Mouse (Mus musculus): ENCODE results near the gene Nlrp10. TPM values are rescaled to one million over a fixed set of nuclear protein-coding genes. Genes with fewer than 3 reads are reported as not detected.

Gene Nlrp10
- polyA plus RNA-seq, 1 experiment = 0.04 TPM

DNA sequence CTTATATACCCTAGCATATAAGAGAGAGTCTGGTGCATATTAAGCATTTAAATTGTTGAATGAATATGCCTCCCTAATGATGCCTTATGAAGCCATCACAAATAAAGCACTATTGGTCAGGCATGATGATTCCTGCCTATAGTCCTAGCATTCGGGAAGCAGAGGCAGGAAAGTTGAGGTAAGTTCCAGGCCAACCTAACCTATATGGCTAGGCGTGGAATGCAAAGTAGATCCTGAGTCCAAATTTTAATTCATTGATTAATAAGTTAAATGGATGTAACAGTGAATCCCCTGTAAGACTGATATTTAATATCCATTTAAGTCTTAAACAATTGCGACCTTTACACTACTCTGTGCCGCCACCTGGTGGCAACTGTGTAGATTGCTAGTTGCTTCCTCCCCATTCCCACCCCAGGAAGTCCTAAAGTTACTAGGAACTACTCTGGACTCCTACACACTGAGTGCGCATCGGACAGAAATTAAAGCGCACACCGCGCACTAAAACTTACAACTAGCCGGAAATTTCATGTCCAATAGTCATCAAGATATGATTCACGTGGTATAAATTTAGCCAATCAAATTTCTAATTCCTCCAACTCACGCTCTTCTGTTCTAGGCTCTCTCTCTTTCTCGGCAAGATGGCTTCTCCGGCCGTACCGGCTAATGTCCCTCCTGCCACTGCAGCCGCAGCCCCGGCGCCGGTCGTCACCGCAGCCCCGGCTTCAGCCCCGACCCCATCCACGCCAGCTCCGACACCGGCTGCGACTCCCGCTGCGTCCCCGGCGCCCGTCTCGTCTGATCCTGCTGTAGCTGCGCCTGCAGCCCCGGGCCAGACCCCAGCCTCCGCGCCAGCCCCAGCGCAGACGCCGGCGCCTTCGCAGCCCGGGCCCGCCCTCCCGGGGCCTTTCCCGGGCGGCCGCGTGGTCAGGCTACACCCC is 4.1 kb upstream of the Nlrp10 start, which contains the start of gene Eif3f:
Gene Eif3f (plus strand): TSS at position 624 of the 938 bp plus-strand sequence.
- TF ChIP-seq GATA1 (IDR thresholded peaks at IDR 0.05; ENCODE audit: low read length) = no peak

GRCm38 (mm10) chr7:108928280-108929188 is 1.4 kb downstream of the Nlrp10 start:
- TF ChIP-seq GATA1 (IDR thresholded peaks at IDR 0.05; ENCODE audit: low read length) = no peak

GRCm38 (mm10) chr7:108927043-108927442 is 2.9 kb downstream of the Nlrp10 start:
- no peak for TF ChIP-seq GATA1 (IDR thresholded peaks at IDR 0.05; ENCODE audit: low read length)

- no peak for TF ChIP-seq GATA1 (IDR thresholded peaks at IDR 0.05; ENCODE audit: low read length)
Measured at GRCm38 (mm10) chr7:108903969-108904368, 26.0 kb downstream of the Nlrp10 start.

DNA sequence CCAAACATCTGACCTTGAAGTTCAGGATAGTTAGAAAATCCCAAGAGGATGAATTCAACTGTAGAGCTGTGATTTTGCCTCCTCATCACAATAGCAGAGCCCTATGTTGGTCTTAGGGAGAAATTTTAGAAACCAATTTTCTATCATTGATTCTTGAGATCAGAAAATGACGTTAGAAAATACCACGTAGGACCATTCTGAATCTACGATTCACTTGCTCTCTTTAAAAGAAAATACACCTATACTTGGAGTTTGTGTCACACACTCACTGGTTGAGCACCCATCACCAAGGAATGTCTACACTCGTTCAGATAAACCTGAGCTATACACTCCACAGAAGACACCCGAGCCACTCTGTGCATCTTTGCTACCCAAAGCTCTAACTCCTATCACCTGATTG is 35.7 kb downstream of the Nlrp10 start, which contains the start of gene Olfr519:
Gene Olfr519 (minus strand): TSS at position 101 of the 400 bp plus-strand sequence.
- TF ChIP-seq GATA1 (IDR thresholded peaks at IDR 0.05; ENCODE audit: low read length) = no peak

DNA sequence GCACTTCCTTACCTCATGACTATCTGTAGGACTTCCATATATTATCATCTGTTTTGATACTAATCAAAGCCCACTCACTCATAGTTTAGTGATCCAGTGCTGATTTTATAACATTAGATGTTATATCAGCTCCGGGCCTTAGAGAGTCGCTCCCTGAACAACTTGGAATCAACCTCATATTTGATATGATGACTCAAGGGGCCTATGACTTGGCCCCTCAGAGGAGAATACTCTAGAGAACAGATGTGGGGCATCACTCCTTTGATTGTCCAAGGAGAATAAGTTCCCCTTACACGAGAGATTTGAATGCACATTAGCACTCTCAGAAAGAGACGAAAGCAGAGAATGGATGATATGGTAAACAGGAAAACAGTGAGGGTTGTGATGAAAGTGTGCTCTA is 45.1 kb downstream of the Nlrp10 start, which contains the start of gene Olfr518:
Gene Olfr518 (minus strand): TSS at position 101 of the 400 bp plus-strand sequence.
- no peak for TF ChIP-seq GATA1 (IDR thresholded peaks at IDR 0.05; ENCODE audit: low read length)

DNA sequence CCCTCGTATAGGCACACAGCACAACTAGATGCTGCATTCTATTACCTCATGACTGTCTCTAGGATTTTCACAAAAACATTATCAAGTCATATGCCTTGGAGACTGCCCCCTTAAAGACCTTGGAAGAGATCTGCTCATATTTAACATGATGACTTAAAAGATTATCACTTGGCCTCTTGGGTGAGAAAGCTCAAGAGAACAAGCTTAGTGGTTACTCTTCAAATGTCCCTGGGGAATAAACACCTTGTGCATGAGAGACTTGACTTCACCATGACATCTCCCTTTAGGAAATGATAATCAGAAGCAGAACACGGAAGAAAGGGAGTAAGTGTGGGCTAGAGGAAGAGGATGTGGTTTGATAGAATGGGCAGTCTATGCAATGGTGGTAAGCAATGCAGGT is 57.7 kb downstream of the Nlrp10 start, which contains the start of gene Olfr517:
Gene Olfr517 (minus strand): TSS at position 101 of the 400 bp plus-strand sequence.
- no peak for TF ChIP-seq GATA1 (IDR thresholded peaks at IDR 0.05; ENCODE audit: low read length)

Other genes with a start within 250 kb of the Nlrp10 start
- gene Olfr512, start 216.9 kb downstream of the Nlrp10 start, polyA plus RNA-seq (2012) = not detected in 2 replicates
- gene Olfr513, start 179.2 kb downstream of the Nlrp10 start, polyA plus RNA-seq (2012) = not detected in 2 replicates
- not detected in 2 replicates for gene Olfr514, start 104.2 kb downstream of the Nlrp10 start, polyA plus RNA-seq (2012)
- gene Olfr516, start 79.6 kb downstream of the Nlrp10 start, polyA plus RNA-seq (2012) = not detected in 2 replicates
- not detected in 2 replicates for gene Olfr517, start 57.8 kb downstream of the Nlrp10 start, polyA plus RNA-seq (2012)
- not detected in 2 replicates for gene Olfr518, start 45.2 kb downstream of the Nlrp10 start, polyA plus RNA-seq (2012)
- not detected in 2 replicates for gene Olfr519, start 35.8 kb downstream of the Nlrp10 start, polyA plus RNA-seq (2012)
- gene Eif3f, start 4.2 kb upstream of the Nlrp10 start, polyA plus RNA-seq (2012) = 626 and 785 TPM in 2 replicates
- not detected in 2 replicates for gene Tub, start 20.2 kb upstream of the Nlrp10 start, polyA plus RNA-seq (2012)
- gene Ric3, start 153.2 kb upstream of the Nlrp10 start, polyA plus RNA-seq (2012) = not detected in 2 replicates
- gene Lmo1, start 245.0 kb upstream of the Nlrp10 start, polyA plus RNA-seq (2012) = not detected in 2 replicates

All from G1E-ER4 (cell line).